Mouse (Mus musculus) liver, embryonic 15.5 days (tissue): ENCODE data around the gene Aox2. TPM values are rescaled to one million over a fixed set of nuclear protein-coding genes. Genes with fewer than 3 reads are reported as not detected.

Experiments
- ATAC-seq: fragments of 200-750 bp; cut with Nextera tagmentation; 2 replicates; pipeline ENCODE4 v1.8.0; 2017; ENCODE audit warnings: moderate number of reproducible peaks, mild to moderate bottlenecking, moderate library complexity; ENCODE audit not compliant: insufficient read depth
- H3K27ac ChIP-seq: fragments of 300-500 bp; sonication (generic); replicated peaks from 2 replicates; pipeline ENCODE4 v1.5.1; 2015; ENCODE audit warnings: mild to moderate bottlenecking, inconsistent platforms
- H3K27me3 ChIP-seq: fragments of 300-500 bp; sonication (generic); 2 replicates; pipeline ENCODE4 v1.6.1; 2015; ENCODE audit warnings: mild to moderate bottlenecking, inconsistent platforms
- H3K36me3 ChIP-seq: fragments of 300-500 bp; sonication (generic); replicated peaks from 2 replicates; pipeline ENCODE4 v1.6.1; 2015; ENCODE audit warnings: moderate library complexity, mild to moderate bottlenecking, inconsistent platforms
- H3K4me1 ChIP-seq: fragments of 300-500 bp; sonication (generic); replicated peaks from 2 replicates; pipeline ENCODE4 v1.6.1; 2015; ENCODE audit warnings: inconsistent platforms
- H3K4me2 ChIP-seq: fragments of 300-500 bp; sonication (generic); 2 replicates; pipeline ENCODE4 v1.6.1; 2015; ENCODE audit warnings: moderate library complexity, mild to moderate bottlenecking, inconsistent platforms
- H3K4me3 ChIP-seq: fragments of 300-500 bp; sonication (generic); replicated peaks from 2 replicates; pipeline ENCODE4 v1.5.1; 2015; ENCODE audit warnings: mild to moderate bottlenecking, inconsistent platforms
- H3K9ac ChIP-seq: fragments of 300-500 bp; sonication (generic); 2 replicates; pipeline ENCODE4 v1.6.1; 2015; ENCODE audit warnings: moderate library complexity, mild to moderate bottlenecking, inconsistent platforms
- H3K9me3 ChIP-seq: fragments of 300-500 bp; sonication (generic); replicated peaks from 2 replicates; pipeline ENCODE4 v1.6.1; 2016; ENCODE audit warnings: inconsistent platforms
- WGBS: fragments of 180-500 bp; shearing (Covaris S2); methylation state at CpG from one replicate; pipeline ENCODE4 v1.1.7; 2015; ENCODE audit warnings: mixed read lengths; ENCODE audit not compliant: insufficient replicate concordance; 5-methylcytosine and 5-hydroxymethylcytosine counted together
- polyA plus RNA-seq: library from polyadenylated mRNA; unstranded; fragments of >200 nt; fragmentation: Nextera tagmentation; extraction: Ambion mirVana; gene quantifications from 2 replicates; pipeline ENCODE4 v1.2.1, GENCODE M21; 2015

The Aox2 gene
- polyA plus RNA-seq, result not detected in 2 replicates

- no peak within 1 kb of the TSS for H3K4me3 ChIP-seq
- H3K27me3 ChIP-seq, result no peaks in the 10 kb centered on the region
- no peak within 1 kb of the TSS for H3K4me2 ChIP-seq
- no peaks in the 10 kb centered on the region for H3K36me3 ChIP-seq
- ATAC-seq, result no peak
- no peaks in the 10 kb centered on the region for H3K9me3 ChIP-seq
- no peaks in the 10 kb centered on the region for H3K4me1 ChIP-seq
- 53% methylated on average over 5 of the region's 5 CpGs for WGBS
- H3K9ac ChIP-seq, result no peak within 1 kb of the TSS
- no peak within 1 kb of the TSS for H3K27ac ChIP-seq
These were observed at the start of gene Aox2 for GRCm38 (mm10) chr1:58278026-58278425. Gene Aox2, plus strand, starts transcription at chr1:58278326.

DNA sequence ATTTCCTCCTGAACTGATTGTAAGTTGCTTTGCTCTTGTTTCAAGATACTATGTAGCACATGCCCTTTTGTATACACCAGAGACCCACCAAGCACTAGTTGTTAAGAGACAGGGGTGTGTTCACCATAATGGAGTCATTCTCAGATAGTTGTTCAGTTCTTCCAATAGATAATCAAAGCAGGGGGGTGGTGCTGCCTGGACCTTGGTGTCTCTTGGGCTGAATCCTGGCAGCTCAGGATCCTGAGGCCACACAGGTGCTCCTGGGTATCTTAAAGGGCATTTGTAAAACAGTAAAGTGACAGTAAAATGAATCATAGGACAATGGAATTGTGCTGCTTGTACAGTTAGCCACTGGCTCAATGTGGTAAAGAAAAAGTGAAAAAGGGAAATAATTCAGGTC, 49.2 kb upstream of the Aox2 start:
- Histone ChIP-seq H3K9me3 (no peaks in the 10 kb centered on the region), H3K27me3 (no peaks in the 10 kb centered on the region), H3K4me1 (no peaks in the 10 kb centered on the region), H3K9ac (no peak overlapping the region), H3K4me2 (no peak overlapping the region), H3K4me3 (no peak overlapping the region), H3K27ac (no peak overlapping the region), H3K36me3 (no peaks in the 10 kb centered on the region)
- ATAC-seq, result no peak

DNA sequence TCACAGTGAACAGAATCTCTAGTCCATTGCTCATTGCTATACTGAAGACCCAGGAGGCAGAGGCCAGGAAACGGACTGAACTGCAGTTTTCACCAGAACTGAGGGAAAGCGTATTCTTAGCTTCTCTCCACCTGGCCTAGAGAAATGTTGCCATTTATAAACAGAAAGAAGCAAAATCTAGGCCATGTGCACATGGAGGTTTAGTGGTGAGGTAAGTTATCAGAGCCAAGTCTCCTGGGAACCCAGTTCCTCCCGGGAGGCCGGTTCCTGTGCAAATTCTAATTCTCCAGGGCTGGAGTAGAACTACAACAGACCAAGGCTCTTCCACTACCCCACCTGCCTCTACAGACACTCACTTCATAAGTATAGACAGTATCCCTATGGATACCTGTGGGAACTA, 48.4 kb upstream of the Aox2 start:
- 74% methylated on average over 4 of the region's 4 CpGs for WGBS

DNA sequence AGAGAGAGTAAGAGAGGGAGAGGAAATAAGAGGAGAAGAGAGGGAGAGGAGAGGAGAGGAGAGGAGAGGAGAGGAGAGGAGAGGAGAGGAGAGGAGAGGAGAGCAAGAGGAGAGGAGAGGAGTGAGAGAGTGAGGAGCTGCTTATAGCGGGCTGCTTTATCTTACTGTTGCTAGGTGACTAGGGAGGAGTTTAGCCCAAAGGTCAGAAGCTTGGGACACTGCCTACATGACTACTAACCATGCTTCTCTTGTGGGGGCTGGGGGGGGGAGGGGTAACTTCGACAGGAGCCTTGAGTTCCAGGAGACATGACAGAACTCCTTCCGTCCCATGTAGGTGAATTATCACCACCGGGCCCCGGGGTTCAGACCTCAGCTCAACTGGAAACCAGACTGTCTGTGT, 47.6 kb upstream of the Aox2 start:
- H3K4me2 ChIP-seq, result no peak overlapping the region
- no peaks in the 10 kb centered on the region for H3K36me3 ChIP-seq
- WGBS, result 45% methylated on average over 5 of the region's 5 CpGs

More for the DNA sequence above, 48.4 kb upstream of the Aox2 start:
- no peaks in the 10 kb centered on the region for H3K9me3 ChIP-seq
- no peak overlapping the region for H3K4me3 ChIP-seq
- H3K36me3 ChIP-seq, result no peaks in the 10 kb centered on the region
- no peak overlapping the region for H3K4me2 ChIP-seq
- ATAC-seq, result no peak
- H3K27me3 ChIP-seq, result no peaks in the 10 kb centered on the region
- H3K4me1 ChIP-seq, result no peaks in the 10 kb centered on the region
- no peak overlapping the region for H3K27ac ChIP-seq
- no peak overlapping the region for H3K9ac ChIP-seq

GRCm38 (mm10) chr1:58235405-58235804, 42.7 kb upstream of the Aox2 start:
- H3K27ac ChIP-seq, result no peak overlapping the region
- WGBS, result 44% methylated on average over 5 of the region's 5 CpGs
- no peaks in the 10 kb centered on the region for H3K27me3 ChIP-seq
- no peaks in the 10 kb centered on the region for H3K36me3 ChIP-seq
- no peak for ATAC-seq
- no peak overlapping the region for H3K4me3 ChIP-seq
- H3K9ac ChIP-seq, result no peak overlapping the region
- H3K4me2 ChIP-seq, result no peak overlapping the region
- no peaks in the 10 kb centered on the region for H3K4me1 ChIP-seq
- H3K9me3 ChIP-seq, result no peaks in the 10 kb centered on the region

More for the DNA sequence above, 47.6 kb upstream of the Aox2 start:
- Histone ChIP-seq H3K27me3 (no peaks in the 10 kb centered on the region), H3K9ac (no peak overlapping the region), H3K27ac (no peak overlapping the region), H3K9me3 (no peaks in the 10 kb centered on the region), H3K4me3 (no peak overlapping the region), H3K4me1 (no peaks in the 10 kb centered on the region)
- no peak for ATAC-seq

DNA sequence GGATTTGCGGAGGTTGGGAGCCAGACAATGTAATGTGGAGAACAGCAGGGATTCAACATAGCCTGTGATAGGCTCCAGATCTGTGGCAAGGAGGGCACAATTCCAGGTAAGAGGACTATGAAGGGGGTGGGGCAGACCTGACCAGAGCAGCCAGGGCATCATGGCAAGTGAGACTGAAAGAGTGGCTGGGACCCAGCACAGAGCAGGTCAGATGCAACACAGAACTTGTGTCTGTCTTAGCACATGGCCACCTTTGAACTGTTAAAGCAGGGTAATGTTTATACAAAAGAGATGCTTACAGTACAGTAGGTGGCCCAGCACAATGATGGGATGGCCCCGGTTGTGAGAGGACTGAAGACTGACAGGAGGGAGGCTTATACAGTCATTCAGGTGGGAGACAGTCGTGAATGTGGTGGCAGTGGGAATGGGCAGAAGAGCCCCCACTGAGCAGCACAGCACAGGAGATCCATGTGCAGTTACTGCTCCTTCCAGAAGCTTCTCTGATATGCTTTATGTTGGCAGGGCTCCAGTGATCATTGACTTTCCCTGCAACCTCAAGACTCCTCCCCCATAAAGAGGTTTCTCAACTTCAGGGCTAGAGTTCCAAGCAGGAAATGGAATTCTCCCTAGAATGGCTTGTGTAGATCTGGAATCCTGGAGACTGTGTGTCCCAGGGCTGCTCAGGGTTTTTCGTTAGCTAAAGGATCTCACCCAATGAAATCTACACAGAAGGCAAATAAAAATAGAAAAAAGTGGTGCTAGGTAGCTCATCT, 40.4 kb upstream of the Aox2 start:
- H3K4me2 ChIP-seq, result no peak overlapping the region
- H3K9me3 ChIP-seq, result no peaks in the 10 kb centered on the region
- no peak for ATAC-seq
- H3K4me1 ChIP-seq, result no peaks in the 10 kb centered on the region
- H3K36me3 ChIP-seq, result no peaks in the 10 kb centered on the region
- H3K9ac ChIP-seq, result no peak overlapping the region
- no peaks in the 10 kb centered on the region for H3K27me3 ChIP-seq
- H3K27ac ChIP-seq, result no peak overlapping the region
- H3K4me3 ChIP-seq, result no peak overlapping the region
- WGBS, result 56% methylated on average over 4 of the region's 4 CpGs

GRCm38 (mm10) chr1:58238440-58238839, 39.7 kb upstream of the Aox2 start:
- no peaks in the 10 kb centered on the region for H3K9me3 ChIP-seq
- H3K4me2 ChIP-seq, result no peak overlapping the region
- 60% methylated on average over 5 of the region's 5 CpGs for WGBS
- H3K27me3 ChIP-seq, result no peaks in the 10 kb centered on the region
- no peaks in the 10 kb centered on the region for H3K4me1 ChIP-seq
- H3K36me3 ChIP-seq, result no peaks in the 10 kb centered on the region
- H3K27ac ChIP-seq, result no peak overlapping the region
- no peak overlapping the region for H3K9ac ChIP-seq
- H3K4me3 ChIP-seq, result no peak overlapping the region
- ATAC-seq, result no peak

DNA sequence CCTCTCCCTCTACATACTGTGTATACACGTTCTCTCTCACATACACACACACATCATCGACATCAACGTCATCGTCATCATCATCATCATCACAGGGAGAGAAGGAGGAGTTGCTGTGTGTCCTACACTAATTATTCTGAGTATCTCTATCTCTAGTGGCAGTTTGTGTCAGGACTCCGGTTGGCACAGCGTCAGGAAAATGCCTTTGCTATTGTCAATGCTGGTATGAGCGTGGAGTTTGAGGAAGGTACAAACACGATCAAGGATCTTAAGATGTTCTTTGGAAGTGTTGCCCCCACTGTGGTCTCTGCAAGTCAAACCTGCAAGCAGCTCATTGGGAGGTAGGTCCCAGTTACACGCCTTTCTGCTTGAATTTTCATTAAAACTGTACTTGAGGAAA, 39.2 kb upstream of the Aox2 start:
- no peak for ATAC-seq
- H3K27ac ChIP-seq, result no peak overlapping the region
- H3K4me2 ChIP-seq, result no peak overlapping the region
- 68% methylated on average over 9 of the region's 9 CpGs for WGBS
- H3K4me3 ChIP-seq, result no peak overlapping the region
- H3K36me3 ChIP-seq, result no peaks in the 10 kb centered on the region
- H3K4me1 ChIP-seq, result no peaks in the 10 kb centered on the region
- H3K9me3 ChIP-seq, result no peaks in the 10 kb centered on the region
- H3K9ac ChIP-seq, result no peak overlapping the region
- no peaks in the 10 kb centered on the region for H3K27me3 ChIP-seq

DNA sequence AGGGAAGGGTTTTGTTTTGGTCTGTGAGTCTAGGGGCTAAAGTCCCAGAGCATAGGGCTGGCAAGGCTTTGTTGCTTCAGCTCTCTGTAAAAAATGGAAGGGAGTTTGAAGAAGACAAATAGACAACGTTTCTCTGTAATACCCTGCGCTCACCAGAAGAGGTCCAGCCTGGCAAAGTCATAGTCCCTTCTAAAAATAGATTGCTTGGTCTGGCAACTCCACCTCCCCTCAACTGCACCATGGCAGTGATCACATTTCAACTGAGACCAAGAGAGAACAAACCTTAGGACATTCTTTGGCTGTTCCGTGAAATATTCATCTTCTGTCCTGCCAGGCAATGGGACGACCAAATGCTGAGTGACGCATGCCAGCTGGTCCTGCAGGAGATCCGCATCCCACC, 37.8 kb upstream of the Aox2 start:
- ATAC-seq, result no peak
- WGBS, result 52% methylated on average over 6 of the region's 6 CpGs
- Histone ChIP-seq H3K27ac (no peak overlapping the region), H3K36me3 (no peaks in the 10 kb centered on the region), H3K27me3 (no peaks in the 10 kb centered on the region), H3K4me1 (no peaks in the 10 kb centered on the region), H3K9me3 (no peaks in the 10 kb centered on the region), H3K9ac (no peak overlapping the region), H3K4me3 (no peak overlapping the region), H3K4me2 (no peak overlapping the region)

DNA sequence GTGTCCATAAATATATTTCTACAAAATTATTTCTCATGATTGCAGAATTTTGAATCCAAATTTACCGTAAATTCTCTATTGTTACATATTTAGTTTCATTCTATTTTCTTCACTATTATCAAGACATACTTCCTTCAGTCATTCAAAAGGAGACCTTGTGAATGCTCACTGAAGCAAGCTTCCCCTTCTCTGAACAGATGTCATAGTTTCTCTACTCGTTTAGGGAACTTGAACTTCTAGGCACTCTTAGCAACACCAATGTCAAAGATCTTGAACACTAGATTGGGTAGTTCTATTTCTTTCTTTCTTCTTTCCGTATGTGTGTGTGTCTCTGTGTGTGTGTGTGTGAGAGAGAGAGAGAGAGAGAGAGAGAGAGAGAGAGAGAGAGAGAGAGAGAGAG, 33.6 kb upstream of the Aox2 start:
- Histone ChIP-seq H3K27ac (no peak overlapping the region), H3K9ac (no peak overlapping the region), H3K4me3 (no peak overlapping the region), H3K27me3 (no peaks in the 10 kb centered on the region), H3K4me2 (no peak overlapping the region), H3K36me3 (no peaks in the 10 kb centered on the region), H3K9me3 (no peaks in the 10 kb centered on the region), H3K4me1 (no peaks in the 10 kb centered on the region)
- WGBS, result 28% methylated on average over 3 of the region's 3 CpGs
- no peak for ATAC-seq

DNA sequence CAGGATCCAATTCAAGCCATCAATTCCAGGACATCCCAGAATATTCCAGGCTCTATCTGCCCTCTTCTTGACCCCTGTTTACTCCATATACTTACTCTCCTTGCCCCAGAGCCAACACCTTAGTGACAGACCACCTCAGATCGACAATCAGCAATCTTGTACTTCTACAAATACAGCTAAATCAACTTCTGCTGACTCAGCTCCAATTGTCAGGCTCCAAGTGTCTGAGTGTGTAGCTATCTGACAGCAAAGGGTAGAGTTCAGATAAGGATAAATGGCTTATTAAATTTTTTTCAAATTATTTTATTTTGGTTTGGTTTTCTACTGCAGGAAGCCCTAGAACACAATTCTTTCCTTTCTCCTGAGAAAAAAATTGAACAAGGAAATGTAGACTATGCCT, 29.6 kb upstream of the Aox2 start:
- Histone ChIP-seq H3K27me3 (no peaks in the 10 kb centered on the region), H3K4me3 (no peak overlapping the region), H3K9ac (no peak overlapping the region), H3K36me3 (no peaks in the 10 kb centered on the region), H3K4me1 (no peaks in the 10 kb centered on the region), H3K4me2 (no peak overlapping the region), H3K27ac (no peak overlapping the region), H3K9me3 (no peaks in the 10 kb centered on the region)
- no peak for ATAC-seq
- WGBS, result 48% methylated on average over 1 of the region's 1 CpGs

GRCm38 (mm10) chr1:58253466-58253865, 24.7 kb upstream of the Aox2 start:
- 52% methylated on average over 11 of the region's 11 CpGs for WGBS
- H3K9me3 ChIP-seq, result no peaks in the 10 kb centered on the region
- no peak for ATAC-seq

More at GRCm38 (mm10) chr1:58253466-58253865, 24.7 kb upstream of the Aox2 start:
- no peaks in the 10 kb centered on the region for H3K4me1 ChIP-seq
- no peak overlapping the region for H3K4me2 ChIP-seq
- H3K4me3 ChIP-seq, result no peak overlapping the region
- H3K36me3 ChIP-seq, result no peaks in the 10 kb centered on the region
- H3K27ac ChIP-seq, result no peak overlapping the region
- no peak overlapping the region for H3K9ac ChIP-seq
- no peaks in the 10 kb centered on the region for H3K27me3 ChIP-seq
